Mouse (Mus musculus): ENCODE results near the gene Tgfbr3.

GRCm38 (mm10) chr5:107236975-107237374 is 52.5 kb downstream of the Tgfbr3 start:
- TF ChIP-seq POLR2A (IDR thresholded peaks at IDR 0.05; ENCODE audit: low read depth, low read length), result no peak
- TF ChIP-seq CTCF (IDR thresholded peaks at IDR 0.05; ENCODE audit: extremely low read depth, insufficient read length, insufficient replicate concordance, low read depth, low read length), result no peak

Measured in small intestine, adult 2 months (tissue).